Mouse (Mus musculus) hematopoietic stem cell, adult 5-6 weeks (primary cell): ENCODE measurements around the gene Nfkb1. TPM values are rescaled to one million over a fixed set of nuclear protein-coding genes. Genes with fewer than 3 reads are reported as not detected.

ENCODE experiments used
- ATAC-seq, 2 experiments: fragments of 125-278 bp in 1 of 2; replicated peaks in 1 of 2; 2 replicates each; pipeline ENCODE4 v1.8.0; 2016 to 2017; ENCODE audit warnings: inconsistent platforms in 2 of 2, mild to moderate bottlenecking in 2 of 2, moderate number of reproducible peaks in 2 of 2, low read depth in 1 of 2, moderate TSS enrichment in 1 of 2; ENCODE audit not compliant: low FRiP score in 2 of 2, poor library complexity in 2 of 2, severe bottlenecking in 2 of 2, insufficient read depth in 1 of 2, low TSS enrichment in 1 of 2
- total RNA-seq: library from RNA; stranded (forward); fragments of 172-1452, 232-1000 nt; gene quantifications from 2 replicates; pipeline ENCODE4 v1.2.3, GENCODE M21; 2017

Gene Nfkb1
- total RNA-seq: 128 and 160 TPM in 2 replicates

DNA sequence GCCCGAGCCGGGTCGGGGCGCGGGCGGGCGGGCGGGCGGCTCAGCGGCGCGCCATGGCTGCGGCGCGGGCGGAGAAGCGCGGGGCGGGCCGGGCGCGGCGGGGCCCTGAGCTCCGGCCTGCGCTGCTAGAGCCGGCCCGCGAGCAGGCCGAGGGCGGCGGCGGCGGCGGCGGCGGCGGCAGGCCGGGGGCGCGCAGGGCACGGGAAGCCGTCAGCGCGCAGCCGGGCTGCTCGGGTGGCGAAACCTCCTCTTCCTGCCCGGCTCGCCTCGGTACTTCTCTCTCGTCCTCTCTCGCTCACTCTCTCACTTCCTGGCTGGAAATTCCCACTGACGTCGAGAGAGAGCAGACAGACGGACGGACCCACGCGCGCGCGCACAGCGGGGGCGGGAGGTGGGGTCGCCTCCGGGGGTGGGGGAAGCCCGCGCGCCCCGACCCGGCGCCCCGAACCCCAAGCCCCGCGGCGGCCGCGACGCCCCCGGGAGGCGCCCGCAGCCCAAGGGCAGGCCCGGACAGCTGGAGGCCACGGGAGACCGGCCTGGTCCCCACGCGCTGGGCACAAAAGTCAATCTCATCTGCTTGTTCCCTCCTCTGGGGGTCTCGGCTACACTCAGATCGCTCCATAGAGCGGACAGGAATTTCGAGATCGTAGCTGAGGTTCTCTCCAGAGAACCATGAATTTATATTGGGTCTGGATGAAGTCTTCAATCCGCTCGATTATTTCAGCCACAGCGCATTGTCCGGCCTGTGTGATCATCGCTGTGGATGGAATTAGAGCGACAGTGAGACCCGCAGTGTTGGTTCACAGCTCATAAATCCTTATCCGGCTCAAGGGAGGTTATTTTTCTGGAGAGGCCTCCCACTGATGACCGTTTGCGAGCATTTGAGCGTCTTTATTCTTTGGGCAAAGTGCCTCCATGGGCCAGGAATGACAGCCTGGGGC, at the start of gene Nfkb1:
Gene Nfkb1, minus strand, starts transcription at position 357 of the 941 bp plus-strand sequence.
- ATAC-seq: peak; percentile 64 to 77

DNA sequence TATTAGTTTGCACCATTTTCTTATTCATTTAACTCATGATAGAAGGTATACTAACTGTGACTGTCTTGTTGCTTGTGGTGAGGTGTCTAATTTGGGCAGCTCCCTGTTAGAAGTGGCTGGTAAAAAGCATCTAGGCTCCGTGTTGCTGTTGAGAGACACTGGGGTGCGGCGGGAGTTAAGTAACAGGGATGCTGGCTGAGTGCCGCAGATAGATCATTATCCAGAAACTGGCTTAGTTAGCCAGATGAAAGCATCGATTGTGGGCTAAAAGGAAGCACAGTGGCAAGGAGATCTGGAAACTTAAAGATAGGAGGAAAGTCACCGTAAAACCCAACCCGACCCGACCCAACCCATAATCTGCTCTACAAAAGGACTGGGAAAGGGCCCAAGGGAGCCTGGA, 49.4 kb upstream of the Nfkb1 start:
- no peak for ATAC-seq

DNA sequence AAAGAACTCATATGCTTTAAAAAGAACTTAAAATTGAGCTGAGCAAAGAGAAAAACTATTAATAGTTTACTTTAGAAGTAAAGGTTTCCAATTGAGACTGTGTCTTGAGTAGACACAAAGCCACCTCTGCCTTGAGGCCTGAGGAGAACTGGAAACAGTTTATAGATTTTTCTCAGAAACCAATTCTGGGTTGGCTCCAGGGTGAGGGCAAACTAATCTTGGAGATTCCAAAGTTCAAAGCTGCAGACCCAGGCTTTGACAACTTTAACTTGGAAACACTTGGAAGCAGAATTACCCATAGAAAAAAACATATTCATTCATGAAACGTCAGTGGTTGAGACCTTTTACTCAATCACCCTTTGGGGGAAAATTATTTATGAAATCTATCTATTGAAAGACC, 43.4 kb upstream of the Nfkb1 start:
- no peak for ATAC-seq

DNA sequence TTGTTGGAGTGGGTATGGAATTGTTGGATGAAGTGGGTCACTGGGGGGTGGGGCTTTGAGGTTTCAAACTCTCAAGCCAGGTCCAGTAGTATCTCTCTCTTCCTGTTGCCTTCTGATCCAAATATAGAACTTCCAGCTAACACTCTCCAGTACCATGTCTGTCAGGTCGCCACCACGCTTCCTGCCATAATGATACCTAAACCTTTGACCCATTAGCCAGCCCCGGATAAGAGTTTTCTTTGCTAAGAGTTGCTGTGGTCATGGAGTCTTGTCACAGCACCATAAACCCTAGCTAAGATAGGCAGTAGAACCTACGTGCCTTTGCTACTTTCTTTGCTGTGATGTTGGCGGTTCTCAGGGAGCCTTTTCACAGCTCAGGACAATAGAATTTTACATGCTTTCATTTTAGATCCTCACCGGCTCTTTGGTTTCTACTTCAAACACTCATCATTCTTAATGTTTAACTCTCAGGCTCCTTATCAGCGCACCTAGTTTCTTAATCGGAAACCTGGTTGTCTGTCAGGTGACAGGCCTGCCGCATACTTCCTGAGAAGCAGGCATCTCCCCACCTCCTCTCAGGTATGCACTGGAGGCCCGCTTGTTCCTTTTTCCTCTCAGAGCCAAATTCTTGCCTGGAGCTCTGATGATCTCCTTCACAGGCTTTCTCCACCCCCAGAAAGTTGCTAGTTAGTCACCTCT, 41.5 kb upstream of the Nfkb1 start:
- ATAC-seq: no peak

DNA sequence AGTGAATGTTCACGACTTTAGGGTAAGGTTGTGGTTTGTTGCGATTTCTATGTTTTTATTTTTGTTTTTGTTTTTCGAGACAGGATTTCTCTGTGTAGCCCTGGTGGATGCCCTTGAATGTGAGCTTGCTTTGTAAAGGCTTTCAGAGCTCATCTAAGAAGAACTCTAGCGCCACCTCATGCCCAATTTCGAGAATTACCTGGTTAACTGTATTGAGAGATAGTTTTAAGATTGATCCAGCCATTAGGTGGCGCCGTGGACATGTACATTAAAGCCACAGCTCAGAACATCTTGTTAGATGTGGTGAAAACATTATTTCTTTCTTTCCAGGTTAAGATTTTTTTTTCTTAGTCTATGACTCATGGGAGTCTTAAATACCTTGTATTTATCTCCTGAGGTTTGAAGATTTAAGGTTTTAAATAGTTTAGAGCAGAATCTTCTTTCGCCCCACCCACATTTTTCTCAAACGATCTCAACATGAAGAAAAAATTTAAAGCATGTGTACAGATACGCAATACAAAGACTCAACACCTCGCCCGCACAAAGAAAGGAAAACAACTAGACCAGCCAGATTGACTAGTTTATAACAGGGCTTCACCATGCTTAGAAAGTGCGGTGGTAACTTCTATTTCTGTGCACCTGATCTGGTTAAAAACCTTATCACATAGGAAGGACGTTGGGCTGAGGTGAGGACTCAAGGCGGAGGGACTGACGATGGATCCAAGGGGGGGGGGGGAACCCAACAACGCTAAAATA, 40.1 kb upstream of the Nfkb1 start:
- ATAC-seq: peak; percentile 93 to 95

DNA sequence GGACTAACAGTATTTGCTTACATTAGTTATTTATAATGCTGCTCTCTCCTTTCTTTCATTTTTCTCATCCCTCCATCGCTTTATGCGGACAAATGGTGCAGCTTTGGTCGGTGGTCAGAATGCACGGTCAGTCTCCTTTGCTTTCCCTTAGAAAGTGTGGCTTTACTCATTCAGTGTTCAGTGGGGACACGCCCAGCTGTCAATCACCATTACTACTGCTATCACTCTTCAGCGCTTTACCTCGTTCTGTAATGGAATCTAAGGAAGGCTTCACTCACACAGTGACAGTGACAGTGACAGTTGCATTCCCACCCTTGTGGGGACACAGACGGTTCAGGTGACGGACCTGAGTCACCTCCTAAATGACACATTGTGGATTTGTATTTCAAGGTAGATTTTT, 39.4 kb upstream of the Nfkb1 start:
- ATAC-seq: no peak

DNA sequence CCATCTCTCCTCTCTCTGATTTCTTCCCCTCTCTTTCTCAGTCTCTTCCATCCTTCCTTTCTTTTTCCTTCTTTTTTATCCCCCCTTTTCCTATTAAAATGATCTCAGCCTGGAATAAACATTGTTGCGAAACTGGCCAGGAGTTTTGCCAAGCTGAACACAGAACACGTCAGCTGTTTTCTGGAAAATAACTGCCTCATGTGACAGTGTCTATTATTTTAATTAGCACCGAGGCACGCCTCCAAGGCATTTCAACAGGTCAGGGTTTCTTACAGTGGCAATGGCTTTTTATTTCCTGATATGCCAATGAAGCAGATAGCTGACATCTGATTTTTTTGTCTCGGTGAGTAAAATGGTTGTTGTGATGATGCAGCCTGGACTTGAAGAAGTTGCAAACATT, 38.2 kb upstream of the Nfkb1 start:
- ATAC-seq: no peak

DNA sequence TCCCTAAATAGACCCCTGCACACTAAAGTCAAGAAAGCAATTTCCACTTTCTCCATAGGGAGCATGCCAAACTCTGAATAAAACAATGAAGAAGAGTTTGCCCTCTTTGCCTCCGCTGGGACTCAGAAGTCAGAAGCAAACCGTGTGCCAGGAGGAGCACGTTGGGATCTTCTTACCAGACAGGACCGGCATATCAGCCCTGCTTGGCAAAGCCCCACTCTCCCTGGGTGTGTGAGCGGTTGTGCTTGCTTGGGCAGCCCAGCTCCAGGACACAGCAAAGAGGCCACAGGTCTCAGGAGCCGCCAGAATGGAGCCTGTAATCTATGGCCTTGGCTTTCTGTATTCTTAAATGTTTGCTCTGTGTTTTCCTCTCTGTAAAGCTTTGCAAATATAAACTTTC, 37.6 kb upstream of the Nfkb1 start:
- ATAC-seq: no peak

DNA sequence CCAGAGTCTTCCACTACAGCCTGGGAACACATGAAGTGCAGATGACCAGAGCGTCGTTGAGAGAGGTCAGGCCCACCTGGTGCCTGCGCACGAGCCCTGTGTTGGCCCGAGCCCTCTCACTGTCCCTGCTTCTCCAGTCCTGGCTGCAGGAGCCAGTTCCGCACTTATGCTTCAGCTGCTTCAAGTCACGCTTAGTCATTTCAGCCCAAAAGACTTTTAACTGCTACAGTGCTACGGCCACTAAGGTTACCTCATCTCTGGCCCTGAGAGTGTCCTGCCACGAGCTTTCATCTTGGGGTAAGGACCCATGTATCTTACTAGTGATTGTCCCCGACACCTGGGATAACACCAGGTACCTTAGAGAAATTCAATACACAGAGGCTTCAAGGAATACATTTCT, 36.0 kb upstream of the Nfkb1 start:
- ATAC-seq: no peak

DNA sequence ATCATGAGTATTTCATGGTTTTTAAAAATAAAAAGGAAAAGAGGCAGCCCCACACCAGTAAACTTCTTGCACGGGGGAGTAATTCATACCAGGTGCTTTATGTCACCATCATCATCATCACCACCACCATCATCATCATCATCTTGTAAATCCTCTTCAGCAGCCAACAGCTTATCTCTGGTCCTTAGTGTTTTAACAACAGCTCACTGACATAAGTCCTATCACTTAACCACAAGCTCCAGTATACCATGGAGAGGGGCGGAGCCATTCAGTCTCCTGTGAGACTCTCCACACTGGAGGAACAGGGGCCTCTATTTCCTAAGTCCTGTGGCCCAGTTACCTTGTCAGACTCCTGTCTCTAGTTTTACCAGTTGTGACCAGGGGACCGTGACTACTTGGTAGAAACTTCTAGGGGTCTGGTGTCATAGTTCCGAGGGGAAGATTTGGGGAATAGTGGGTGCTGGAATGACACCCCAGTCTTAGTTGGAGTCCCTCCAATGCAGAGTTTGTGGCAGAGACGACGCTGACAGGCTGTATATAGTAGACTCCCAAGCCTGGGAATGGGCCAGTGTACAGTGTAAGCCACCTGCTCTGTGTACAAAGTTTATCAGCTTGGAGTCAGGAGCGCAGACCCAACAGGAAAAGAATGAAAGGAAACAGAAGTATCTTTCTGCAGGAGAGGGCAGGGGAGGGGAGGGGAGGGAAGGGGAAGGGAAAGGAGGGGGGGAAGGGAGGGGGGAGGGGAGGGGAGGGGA, 35.4 kb upstream of the Nfkb1 start:
- ATAC-seq: no peak; a peak in 1 of 4 replicates

DNA sequence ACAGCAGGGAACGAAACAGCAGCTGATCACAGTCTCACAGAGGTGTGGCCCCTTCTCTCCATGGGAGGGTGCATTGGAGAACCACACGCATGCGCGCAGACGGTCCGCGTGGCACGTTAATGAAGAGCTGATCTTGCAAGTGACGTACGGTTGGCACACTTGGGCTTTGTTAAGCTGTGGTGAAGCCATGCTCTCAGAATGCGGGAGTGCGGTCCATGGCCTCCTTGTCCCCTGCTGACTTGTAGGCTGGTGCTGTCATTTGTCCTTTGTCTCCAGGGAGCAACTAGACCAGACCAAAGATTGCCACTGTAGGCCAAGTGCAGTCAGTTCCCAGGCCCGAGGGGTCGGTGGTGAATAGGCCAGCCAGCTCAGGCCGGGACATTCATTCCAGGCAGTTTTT, 34.7 kb upstream of the Nfkb1 start:
- no peak for ATAC-seq

DNA sequence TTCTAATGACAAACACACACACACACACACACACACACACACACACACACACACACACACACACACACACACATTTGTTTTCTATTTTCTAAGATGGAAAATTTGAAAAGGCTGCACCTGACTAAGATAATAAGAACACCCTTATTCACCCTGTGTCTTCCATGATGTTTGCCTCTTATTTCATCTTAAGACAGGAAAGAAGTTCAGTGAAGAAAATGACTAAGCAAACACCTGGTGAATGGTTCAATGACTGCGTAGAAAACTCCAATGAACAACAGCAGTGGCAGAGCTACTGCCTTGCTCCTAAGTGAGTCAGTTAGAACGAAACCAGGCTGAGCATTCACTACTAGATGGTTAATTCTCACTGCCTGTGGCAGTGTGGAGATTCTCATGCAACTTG, 30.8 kb upstream of the Nfkb1 start:
- ATAC-seq: no peak

DNA sequence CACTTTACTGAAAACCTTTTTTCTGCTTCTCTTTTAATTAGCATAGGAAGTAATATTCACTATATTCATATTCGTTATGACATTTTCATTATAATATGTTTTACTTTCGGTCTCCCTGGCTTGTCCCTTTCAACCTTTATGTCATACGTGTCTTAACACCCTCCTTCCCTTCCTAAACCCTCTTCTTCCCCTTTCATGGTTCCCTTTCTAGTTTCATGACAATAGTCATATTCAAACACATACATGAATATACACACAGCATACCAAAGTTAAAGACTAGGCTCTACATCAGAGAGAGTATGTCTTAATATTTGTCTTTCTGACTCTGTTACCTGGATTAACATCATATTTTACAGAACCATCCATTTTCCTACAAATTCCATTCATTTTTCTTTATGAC, 28.6 kb upstream of the Nfkb1 start:
- ATAC-seq: peak in 1 of 2 experiments; percentile 46; a peak in 1 of 4 replicates

DNA sequence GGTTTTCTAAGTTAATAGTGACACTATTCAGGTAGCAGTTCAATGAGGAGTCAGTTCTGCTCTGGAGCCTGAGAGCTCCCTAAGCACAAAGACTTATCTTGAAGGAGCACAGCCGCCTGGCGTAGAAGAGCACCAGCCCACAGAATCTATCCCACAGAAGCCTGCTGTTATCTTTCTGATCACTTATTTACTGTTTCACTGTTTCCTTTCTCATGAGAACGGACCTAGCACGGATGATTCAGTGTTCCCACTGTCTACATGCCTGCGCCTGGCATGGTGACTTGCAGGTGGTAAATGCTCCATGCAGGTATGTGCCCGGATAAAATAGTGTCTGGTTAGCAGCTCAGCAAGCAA, 27.8 kb upstream of the Nfkb1 start:
- ATAC-seq: peak; percentile 47 to 52

DNA sequence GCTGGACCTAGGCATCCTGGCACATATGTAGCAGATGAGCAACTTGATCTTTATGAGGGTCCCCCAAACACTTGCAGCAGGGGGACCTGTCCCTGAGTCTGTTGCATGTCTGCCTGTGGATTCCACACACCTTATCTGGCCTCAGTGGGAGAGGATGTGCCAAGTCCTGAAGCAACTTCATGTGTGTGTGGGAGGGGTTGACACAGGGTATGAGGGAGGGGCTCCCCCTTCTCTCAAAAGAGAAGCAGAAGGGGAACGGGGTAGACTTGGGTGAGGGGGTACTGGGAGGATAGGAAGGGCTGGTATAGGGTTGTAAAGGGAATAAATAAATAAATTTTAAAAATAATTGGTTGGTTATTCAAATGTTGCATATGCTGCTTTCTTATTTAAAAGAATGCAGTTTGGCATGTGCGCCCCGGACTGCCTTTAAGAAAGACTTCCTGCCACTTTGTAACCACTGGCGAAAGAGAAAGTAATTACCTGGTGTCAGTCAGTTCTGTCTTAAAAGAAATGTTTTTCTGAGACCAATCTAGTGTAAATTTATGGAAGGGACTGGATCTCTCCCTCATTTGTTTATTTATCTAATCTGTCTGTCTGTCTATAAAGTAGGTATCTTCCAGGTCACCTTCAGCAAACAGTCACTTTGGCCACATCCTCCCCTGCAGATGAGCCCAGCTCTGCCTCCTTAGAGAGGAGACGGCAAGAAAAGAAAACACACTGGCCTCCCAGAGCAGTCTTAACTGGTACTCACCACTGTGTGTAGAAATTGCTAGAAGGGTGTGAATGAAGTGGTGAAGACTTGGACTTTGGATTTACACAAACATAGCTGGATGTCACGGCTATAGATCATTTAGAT, 27.2 kb upstream of the Nfkb1 start:
- ATAC-seq: peak; percentile 51 to 62
